Mouse (Mus musculus) heart, adult 18-20 months (tissue): Measurements from ENCODE around the gene Gm8922. TPM values are rescaled to one million over a fixed set of nuclear protein-coding genes. Genes with fewer than 3 reads are reported as not detected.
"Not testable (repeated sequence)": the region's sequence is repeated elsewhere in the genome, so short reads cannot be mapped to it uniquely, and the experiment has no call there.

Experiments used
- DNase-seq, 2 experiments: peaks; one replicate each; pipeline ENCODE4 v3.0.0; 2021 to 2022; ENCODE audit warnings: mixed read lengths in 1 of 2
- long read RNA-seq, 2 experiments: library from polyadenylated mRNA; stranded (forward); transcript quantifications; one replicate each; pipeline ENCODE4 v2.0.0; 2021
- total RNA-seq, 2 experiments: library from RNA; stranded (reverse); gene quantifications; 2 replicates each; pipeline ENCODE4 v1.2.3; 2021

Gm8922 gene
- total RNA-seq, result not detected
- long read RNA-seq, experiment 1, result 0 reads
- long read RNA-seq, experiment 2, result 0 reads

GRCm38 (mm10) chr5:11681659-11682058 is at the start of gene Gm8922:
Gene Gm8922, plus strand, starts transcription at chr5:11681959.
- not testable (repeated sequence) for DNase-seq

Other genes with a start within 250 kb of the Gm8922 start
- gene Gm8906, start 179.3 kb upstream of the Gm8922 start, total RNA-seq, result not detected
- gene Gm6460, start 87.0 kb upstream of the Gm8922 start, total RNA-seq, result not detected
- gene Gm8926, start 88.6 kb downstream of the Gm8922 start, total RNA-seq, result not detected
- gene Gm6465, start 163.6 kb downstream of the Gm8922 start, total RNA-seq, result not detected
- gene 4933402N22Rik, start 236.1 kb downstream of the Gm8922 start, total RNA-seq, result not detected